Mouse (Mus musculus): Measurements from ENCODE around the gene Birc5. TPM values are rescaled to one million over a fixed set of nuclear protein-coding genes. Genes with fewer than 3 reads are reported as not detected.
"Not testable (repeated sequence)": the region's sequence is repeated elsewhere in the genome, so short reads cannot be mapped to it uniquely, and the experiment has no call there.

Birc5 gene
- total RNA-seq, 2 experiments from 2014 or later: 4.2 TPM

DNA sequence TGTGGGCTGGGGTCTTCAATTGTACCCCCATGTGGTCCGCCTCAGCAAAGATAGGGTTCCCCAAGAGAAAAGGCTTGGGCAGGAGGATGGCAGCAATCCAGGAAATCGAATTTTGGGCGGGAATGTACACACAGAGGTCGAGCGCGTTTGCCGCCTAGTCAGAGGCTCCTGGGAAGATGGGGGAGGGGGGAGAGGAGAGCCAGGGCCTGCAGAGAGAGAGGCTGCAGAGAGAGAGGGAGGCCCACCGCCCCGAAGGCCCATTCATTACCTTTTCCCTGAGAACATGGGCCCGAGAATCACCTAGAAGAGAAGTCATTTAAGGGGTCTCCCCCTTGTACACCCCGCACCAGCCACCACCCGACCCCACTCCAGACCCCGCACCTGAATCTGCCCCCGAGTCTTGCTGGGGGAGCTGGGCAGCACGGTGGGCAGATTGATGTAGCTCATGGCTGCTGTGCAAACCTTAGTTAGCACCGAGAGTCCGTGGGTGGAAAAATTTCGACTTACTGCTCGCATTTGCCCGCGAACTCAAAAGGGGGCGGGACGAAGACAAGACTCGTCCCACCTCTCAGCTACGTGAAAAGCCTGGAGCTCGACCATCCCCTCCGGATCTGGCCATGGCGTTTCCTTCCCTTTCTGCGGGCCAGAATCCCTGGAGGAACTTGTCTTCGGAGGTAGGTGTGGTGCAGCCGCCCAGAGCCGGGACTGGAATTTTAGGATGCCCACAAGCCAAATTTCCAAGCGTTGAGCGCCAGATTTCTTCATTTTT is 23.5 kb upstream of the Birc5 start, which contains the start of the genes Afmid and Tk1:
Gene Afmid, plus strand, starts transcription at position 592 of the 769 bp plus-strand sequence.
Gene Tk1, minus strand, starts transcription at position 760 of the 769 bp plus-strand sequence.
- DNase-seq: peak; percentile 73
- intact Hi-C loops (cut with DNase I; ENCODE audit: low total_unique reads): loop anchor here (2.0 kb wide), 1 partner anchor 35 kb away; no protein-coding TSS in a partner anchor

DNA sequence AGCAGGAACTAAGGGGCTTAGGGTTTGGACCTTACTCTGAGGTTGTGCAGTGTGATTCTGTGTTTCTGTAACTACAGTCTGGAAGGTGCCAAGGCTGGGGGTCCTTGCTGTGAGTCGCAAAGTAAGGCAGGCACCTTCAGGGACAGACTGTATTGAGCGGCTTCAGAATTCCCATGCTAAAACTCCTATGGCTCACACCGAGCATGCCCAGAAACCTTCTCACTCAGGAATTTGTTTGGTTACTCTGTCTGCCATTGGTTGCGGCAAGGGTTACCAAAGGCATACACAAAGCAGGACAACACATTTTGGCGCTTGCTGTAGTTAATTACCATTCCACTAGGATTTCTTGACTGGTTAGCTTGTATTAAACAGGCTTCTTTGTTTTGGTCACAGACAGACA is 22.9 kb upstream of the Birc5 start:
- intact Hi-C loops (cut with DNase I; ENCODE audit: low total_unique reads): no loop called here
- no peak for DNase-seq

DNA sequence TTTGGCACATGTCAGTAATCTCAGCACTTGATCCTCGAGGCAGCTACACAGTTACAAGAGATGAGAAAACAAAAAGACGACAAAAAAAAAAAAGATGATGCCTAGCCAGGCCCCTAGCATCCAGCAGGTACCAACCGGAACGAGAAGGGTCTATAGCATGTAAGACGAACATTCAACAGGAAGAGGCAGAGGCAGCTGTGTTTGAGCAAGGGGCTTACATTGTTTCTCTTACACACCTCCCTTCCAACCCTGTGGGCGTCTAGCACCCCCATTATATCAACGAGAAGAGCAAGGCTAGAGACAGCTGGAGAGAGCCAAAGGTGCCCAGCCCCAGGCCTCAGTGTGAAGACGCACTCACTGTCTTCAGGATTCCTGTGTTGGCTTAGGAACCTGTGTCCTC is 22.1 kb upstream of the Birc5 start:
- intact Hi-C loops (cut with DNase I; ENCODE audit: low total_unique reads): no loop called here

DNA sequence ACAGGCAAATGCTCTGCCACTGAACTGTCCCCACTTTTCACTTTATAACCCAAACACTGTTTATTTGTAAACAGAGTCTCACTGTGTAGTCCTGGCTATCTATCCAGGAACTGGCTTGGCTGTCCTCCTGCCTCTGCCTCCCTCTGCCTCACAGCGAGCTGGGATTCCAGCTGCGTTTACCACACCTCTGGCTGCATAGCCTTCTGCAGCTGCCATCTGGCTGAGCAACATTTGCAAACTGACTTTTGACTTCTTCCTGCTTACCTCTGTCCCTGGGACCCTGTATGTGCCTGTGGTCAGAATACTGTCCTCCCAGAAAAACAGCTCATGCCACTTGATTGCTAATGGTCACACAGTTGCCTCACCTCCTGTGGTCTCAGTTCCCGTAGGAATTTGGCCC is 21.7 kb upstream of the Birc5 start:
- intact Hi-C loops (cut with DNase I; ENCODE audit: low total_unique reads): no loop called here
- no peak for DNase-seq

More for the DNA sequence above, 22.1 kb upstream of the Birc5 start:
- no peak for DNase-seq

DNA sequence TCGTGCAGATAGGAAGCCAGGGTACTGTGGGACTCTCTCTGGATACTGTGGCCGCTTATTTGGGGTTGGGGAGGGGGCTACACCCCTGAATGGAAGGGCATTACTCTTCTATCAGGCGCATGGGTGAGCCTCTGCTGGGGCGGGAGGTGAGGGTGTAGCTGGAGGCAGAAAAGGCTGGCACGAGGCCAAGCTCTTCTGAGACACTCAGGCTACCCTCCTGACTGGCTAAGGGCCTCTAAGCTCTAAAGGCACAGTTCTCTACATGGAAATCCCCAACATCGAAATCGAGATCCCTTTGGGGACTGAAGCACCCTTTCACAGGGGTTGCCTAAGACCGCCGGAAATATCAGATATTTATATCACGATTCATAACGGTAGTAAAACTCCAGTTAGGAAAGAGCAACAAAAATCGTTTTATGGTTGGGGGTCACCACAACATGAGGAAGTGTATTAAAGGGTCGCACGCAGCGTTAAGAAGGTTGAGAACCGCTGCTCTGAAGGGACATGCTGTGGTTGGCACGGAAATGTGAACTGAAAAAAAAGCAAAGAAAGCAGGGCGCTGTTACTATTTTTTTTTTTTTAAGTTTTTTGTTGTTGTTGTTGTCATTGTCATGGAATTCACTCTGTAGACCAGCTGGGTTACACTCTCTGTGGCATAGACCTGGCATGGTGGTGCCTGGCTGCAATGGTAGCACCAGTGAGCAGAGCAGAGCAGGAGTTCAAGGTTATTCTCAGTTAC is 20.7 kb upstream of the Birc5 start:
- DNase-seq: peak; percentile 38
- intact Hi-C loops (cut with DNase I; ENCODE audit: low total_unique reads): no loop called here

DNA sequence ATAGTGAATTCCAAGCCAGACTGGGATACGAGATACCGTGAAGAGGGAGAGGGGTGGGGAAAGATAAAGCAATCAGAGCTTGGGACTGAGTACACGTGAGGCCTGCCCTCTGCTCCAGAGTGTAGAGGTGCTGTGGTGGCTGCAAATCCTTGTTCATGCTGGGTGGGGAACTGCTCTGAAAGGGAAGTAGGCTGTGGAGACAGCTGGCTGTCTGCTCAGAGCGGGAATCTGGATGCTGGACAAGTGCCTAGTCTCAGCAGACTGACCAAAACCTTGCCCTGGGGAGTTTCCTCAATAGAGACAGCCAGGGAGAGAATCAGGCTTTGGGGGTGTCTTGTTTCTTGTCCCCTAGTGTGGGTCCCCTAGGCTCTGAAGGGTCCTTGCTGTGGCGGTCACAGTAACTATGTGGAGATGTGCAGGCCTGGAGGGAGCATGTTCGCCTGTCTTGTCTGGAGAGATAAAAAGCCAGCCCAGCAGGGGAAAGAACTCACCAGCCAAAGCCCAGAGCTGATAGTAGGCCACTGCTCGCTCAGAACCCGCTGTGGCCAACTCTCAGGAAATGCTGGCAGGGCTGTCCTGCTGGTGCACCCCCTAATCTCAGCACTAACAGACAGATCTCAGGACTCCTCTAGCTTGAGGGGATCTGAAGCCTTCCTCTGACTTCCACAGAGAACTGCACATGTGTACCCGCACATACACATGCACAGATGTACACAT is 20.0 kb upstream of the Birc5 start:
- intact Hi-C loops (cut with DNase I; ENCODE audit: low total_unique reads): no loop called here
- DNase-seq: peak; percentile 50

DNA sequence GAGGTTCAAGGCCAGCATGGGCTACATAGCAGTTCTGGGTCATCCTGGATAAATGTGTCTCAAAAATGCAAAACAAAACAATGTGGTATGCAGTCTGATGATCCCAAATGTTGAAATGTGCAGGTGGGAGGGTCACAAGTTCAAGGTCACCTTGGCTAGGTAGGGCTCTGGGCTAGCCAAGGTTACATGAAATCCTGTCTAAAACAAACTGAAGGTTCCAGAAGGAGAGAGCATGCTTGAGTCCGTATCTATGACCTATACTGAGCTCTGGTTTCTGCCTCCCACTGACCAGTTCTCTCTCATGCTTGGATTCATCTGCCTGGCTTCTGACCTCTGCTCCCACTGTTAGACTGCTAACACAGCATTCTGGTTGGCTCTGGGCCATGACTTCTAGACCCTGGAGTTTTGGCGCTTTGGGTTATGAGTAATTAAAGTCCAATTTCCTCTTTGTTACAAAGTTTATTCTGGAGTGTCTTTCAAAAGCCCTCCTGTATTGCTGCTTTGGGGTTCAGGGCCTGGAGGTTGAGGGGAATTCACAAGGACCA is 19.3 kb upstream of the Birc5 start:
- DNase-seq: peak; percentile 35
- intact Hi-C loops (cut with DNase I; ENCODE audit: low total_unique reads): no loop called here

DNA sequence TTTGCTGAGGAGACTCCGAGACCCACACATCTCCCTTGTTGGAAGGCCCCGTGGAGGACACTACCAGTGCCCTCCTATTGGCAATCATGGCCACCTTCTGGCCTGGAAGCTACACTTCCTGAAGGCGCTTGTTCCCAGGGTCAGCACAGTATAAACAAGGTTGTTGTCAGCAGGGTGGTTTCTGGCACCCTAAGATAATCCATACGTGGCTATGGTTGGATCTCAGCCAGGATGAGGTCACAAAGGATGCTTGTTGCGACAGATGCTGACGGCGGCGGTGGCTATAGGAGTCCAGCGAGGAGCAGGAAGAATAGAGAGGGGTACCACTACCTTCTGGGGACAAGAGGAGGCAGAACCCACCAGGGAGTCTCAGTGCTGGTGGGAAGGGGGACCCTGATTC is 18.6 kb upstream of the Birc5 start:
- intact Hi-C loops (cut with DNase I; ENCODE audit: low total_unique reads): no loop called here
- DNase-seq: no peak

DNA sequence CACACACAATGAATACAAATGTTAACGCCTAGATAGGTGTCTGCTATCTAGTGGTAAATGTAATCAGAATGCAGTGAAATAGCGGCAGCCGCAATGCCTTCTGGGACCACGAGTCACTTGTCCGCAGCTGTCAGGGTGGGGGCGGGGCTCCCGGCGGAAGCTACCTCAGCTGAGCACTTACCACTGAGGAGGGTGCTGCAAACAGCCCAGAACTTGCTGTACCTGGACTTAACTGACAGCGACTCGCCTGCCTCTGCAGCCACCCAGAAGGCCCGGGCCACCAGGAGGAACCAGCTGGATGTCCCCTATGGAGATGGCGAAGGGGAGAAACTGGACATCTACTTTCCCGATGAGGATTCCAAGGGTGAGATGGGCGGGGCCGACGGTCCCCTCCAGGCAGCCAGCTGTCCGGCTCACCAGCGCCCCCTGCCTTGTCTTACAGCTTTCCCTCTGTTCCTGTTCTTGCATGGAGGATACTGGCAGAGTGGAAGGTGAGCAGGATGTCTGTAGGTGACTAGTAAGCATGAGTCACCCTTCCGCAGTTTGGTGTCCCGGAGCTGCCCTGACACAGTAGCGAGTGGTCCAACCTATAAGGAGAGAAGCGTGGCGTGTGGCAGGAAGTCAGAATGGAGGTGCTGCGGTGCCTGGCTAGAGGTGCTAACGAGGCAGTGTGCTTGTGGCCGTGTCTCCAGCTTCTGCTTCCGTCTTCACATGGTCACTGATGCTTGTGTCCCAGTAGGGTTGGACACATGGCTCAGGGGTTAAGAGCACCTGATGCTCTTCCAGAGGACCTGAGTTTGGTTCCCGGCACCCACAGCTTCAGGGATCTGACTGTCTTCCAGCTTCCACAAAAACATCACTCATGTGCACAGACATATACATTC is 16.7 kb upstream of the Birc5 start:
- peak; percentile 83 for DNase-seq
- intact Hi-C loops (cut with DNase I; ENCODE audit: low total_unique reads): no loop called here

DNA sequence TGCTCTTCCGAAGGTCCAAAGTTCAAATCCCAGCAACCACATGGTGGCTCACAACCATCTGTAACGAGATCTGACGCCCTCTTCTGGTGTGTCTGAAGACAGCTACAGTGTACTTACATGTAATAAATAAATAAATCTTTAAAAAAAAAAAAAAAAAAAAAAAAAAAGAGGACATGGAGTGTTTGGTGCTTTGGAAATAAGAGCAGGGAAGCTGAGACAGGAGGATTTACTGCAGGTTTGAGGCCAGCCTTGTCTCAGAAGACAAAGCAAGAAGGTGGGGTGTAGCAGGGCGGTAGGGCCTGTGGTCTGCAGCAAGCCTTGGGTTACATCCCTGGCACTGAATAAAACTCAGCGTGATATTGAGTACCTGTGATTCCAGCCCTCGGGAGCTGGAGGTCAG is 15.5 kb upstream of the Birc5 start:
- intact Hi-C loops (cut with DNase I; ENCODE audit: low total_unique reads); DNase-seq: not testable (repeated sequence)

DNA sequence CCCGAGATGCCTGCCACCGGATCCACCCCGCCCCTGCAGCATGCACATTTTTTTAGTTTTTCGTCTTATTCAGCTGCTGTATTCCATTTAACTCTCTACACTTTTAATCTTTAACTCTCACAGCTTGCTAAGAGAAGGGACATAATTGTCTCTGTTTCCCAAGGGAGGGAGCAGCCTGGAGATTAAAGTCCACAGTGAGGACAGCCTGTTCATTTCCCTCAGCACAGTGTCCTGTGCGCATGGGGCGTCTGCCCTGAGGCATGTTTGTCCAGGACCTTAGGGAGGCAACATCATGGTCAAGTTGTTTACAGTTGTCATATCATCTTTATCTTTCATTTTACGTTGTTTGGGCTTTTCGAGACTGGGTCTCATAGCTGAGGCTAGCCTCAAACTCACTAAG is 15.0 kb upstream of the Birc5 start:
- no peak for DNase-seq
- intact Hi-C loops (cut with DNase I; ENCODE audit: low total_unique reads): no loop called here

DNA sequence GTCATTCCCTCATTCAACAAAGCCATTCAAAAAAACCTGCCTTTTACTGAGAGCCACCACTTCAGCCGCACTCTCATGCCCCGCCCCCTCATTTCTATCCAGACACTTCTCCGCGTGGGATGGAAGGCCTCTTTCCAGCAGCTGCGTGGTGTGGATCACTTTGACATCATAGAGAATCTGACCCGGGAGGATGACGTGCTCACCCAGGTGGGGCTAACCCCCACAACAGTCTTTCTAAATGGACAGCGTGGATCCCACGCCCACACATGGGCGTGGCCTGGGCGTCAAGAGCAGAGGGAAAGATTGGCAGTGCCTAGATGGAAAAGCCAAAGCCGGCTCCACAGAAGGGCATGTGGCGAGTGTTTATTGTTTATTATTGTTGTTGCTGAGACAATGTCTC is 12.7 kb upstream of the Birc5 start:
- DNase-seq: peak; percentile 30
- intact Hi-C loops (cut with DNase I; ENCODE audit: low total_unique reads): no loop called here

DNA sequence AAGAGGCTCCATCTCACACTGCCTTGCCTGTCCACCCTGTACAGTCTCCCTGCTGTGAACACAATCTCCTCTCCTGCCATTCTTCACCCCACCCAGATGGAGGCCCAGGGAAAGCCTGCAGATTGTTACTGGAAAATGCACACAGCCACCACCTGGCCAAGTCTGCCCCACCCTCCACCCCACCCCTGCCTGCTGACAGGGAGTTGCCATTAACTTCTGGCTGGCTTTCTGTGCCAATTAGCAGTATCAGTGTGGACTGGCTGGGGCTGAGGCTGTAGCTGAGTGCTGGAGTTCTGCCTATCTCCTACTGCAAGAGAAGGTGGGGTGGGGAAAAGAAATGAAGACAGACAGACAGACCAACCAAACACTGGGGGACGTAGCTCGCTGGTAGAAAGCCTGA is 10.5 kb upstream of the Birc5 start:
- no peak for DNase-seq

DNA sequence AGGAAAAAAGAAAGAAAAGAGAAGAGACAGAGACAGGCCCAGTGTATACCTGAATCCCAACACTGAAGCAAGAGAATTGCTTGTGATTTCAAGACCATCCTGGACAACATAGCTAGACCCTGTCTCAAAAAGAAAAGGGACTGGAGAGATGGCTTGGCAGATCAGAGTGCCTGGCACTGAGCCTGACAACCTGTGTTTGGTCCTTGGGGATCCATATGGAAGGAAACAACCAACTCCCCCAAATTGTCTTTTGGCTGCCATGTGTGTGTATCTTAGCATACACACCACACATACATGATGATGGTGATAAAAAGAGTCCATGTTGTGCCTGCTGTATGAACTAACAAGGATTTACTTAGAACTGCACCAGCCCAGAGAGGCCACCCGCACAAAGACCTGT is 10.0 kb upstream of the Birc5 start:
- DNase-seq: no peak
- intact Hi-C loops (cut with DNase I; ENCODE audit: low total_unique reads): no loop called here

More for the DNA sequence above, 10.5 kb upstream of the Birc5 start:
- intact Hi-C loops (cut with DNase I; ENCODE audit: low total_unique reads): no loop called here

DNA sequence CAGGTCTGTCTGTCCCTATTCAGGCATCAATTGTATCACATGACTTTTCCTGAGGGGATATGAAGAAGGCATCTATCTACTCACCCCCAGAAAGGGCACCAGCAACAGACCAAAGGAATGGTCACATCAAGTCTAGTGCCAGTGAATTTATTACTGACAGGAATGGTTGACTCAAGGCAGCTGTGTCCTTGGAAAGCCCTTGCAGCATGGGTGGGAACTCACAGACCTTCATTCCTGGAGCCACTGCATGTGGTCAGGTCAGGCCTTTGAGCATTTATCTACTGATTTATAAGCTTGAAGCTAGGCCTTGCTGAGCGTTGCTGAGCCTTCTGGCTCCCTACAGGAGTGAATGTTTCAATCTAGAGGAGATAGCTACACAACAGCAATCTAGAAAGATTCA is 8.1 kb upstream of the Birc5 start:
- intact Hi-C loops (cut with DNase I; ENCODE audit: low total_unique reads): no loop called here

DNA sequence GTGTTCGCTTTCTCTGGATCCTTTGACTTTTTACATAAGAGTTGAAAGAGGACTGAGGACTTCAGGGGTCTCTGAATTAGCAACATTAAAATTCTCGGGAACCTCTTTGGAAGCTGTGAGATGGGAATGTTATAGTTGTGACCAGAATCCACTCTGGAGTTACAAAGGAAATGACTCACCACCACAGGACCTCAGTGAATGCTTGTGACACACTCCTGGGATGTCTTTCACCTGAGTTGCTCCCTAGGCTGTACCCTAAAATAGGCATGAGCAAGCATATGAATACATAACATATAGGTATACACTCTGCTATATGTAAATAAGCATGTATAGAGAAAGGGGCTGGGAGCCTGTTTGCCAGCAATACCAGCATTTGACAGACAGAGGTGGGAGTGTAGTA is 5.6 kb upstream of the Birc5 start:
- intact Hi-C loops (cut with DNase I; ENCODE audit: low total_unique reads): no loop called here
- DNase-seq: no peak

More for the DNA sequence above, 8.1 kb upstream of the Birc5 start:
- no peak for DNase-seq

DNA sequence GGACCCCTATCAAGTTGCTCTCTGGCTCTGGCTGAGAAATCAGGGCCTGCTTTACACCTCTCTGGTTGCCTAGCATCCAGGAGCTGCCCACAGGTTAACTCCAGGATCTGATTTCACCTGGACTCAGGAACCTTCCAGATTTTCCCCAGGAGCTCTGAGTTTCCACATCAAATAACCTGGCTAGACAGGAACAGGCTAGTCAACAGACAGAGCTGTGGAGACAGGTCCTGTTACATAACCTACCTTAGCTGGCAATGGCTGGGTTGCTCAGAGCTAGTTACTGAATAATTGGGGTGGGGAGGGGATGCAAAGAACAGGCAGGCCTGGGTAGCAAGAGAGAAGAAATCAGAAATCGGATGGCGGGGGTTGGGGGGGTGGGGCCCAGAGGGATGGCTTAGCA is 4.1 kb upstream of the Birc5 start:
- intact Hi-C loops (cut with DNase I; ENCODE audit: low total_unique reads): no loop called here
- no peak for DNase-seq

DNA sequence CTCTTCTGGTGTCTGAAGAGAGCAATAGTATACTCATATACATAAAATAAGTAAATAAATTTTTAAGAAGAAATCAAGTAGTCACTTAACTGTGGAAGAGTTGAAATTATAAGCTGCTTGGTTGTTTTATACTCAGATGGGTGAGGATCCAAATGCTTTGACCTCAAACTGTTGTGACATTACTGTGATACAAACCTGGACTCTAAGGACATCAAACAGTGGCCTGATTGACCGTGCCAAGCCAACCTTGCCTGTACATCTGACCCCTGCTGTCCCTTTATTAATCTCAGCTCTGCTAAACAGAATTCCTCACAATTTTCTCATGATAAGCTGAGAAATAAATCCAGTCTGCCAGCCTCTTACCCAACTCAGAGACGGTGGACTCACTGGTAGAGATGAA is 3.4 kb upstream of the Birc5 start:
- intact Hi-C loops (cut with DNase I; ENCODE audit: low total_unique reads): no loop called here
- no peak for DNase-seq

DNA sequence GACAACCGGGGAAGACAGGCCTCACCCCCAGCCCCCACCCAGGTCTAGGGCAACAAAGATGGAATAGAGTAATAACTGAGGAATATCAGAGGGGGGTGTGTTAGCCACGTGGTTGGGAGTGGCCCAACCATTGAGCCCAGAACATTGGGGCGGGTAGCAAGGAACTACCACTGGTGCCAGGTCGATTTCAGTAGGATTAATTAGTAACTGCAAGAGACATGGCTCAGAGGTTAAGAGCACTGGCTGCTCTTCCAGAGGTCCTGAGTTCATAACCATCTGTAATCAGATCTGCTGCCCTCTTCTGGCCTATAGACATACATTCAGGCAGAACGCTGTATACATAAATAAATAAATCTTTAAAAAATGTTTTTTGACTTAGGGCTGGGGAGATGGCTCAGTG is 2.4 kb upstream of the Birc5 start:
- no peak for DNase-seq
- intact Hi-C loops (cut with DNase I; ENCODE audit: low total_unique reads): no loop called here
